Mouse (Mus musculus) C2C12 (cell line): ENCODE results near the gene Ldlrad1.

Experiments used
- CEBPB ChIP-seq: IDR thresholded peaks from one replicate; pipeline ENCODE4 v1.6.1; 2011; ENCODE audit warnings: low read depth, mild to moderate bottlenecking, control low read depth, moderate library complexity
- CTCF ChIP-seq: IDR thresholded peaks from one replicate; pipeline ENCODE4 v1.5.1; 2011; ENCODE audit not compliant: control insufficient read depth, insufficient read depth, insufficient read length
- FOSL1 ChIP-seq: IDR thresholded peaks from one replicate; pipeline ENCODE4 v1.8.0; 2011; ENCODE audit warnings: mild to moderate bottlenecking, low read length; ENCODE audit not compliant: poor library complexity, insufficient read depth, severe bottlenecking
- MAX ChIP-seq: IDR thresholded peaks from one replicate; pipeline ENCODE4 v1.6.1; 2011; ENCODE audit warnings: mild to moderate bottlenecking, control low read depth
- MYOG ChIP-seq: IDR thresholded peaks from one replicate; pipeline ENCODE4 v1.6.1; 2011; ENCODE audit not compliant: control insufficient read depth, insufficient read length; ENCODE audit errors: extremely low read depth
- USF1 ChIP-seq: IDR thresholded peaks from one replicate; pipeline ENCODE4 v1.6.1; 2011; ENCODE audit warnings: low read depth, mild to moderate bottlenecking, control low read depth, moderate library complexity

GRCm38 (mm10) chr4:107238253-107238652 is 29.3 kb downstream of the Ldlrad1 start:
- TF ChIP-seq MYOG, result no peak
- TF ChIP-seq CTCF, result no peak
- TF ChIP-seq MAX, result no peak
- no peak for TF ChIP-seq USF1
- no peak for TF ChIP-seq FOSL1
- TF ChIP-seq CEBPB, result no peak
